Comparison of ENCODE assay signal across 18 mouse cellular contexts in the genomic region with DNA sequence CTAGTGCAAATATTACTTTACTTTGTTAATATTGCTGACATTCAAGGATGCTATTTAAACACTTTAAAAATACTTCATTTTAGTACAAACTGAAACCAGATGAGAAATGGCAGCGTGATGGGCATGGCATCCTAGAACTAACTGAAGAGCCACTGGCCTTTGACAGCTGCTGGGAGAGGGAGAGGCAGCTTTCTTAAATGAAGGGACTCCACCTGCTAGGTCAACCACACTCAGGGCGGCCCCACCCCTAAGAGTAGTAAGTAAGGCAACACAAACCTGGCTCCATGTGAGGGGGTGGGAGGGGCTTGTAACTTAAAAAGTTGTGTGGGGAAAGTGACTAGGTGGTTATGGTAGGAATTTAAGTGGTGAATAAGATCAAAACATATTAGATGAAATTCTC. TPM values are rescaled to one million over a fixed set of nuclear protein-coding genes. Genes with fewer than 3 reads are reported as not detected.
"Had no signal": no experiment of that assay in that cellular context is flagged by ENCODE, and none has a peak within 500 bp of the region (broad histone marks: within the 10 kb centered on the region; RNA-seq: fewer than 3 reads in every experiment).

No protein-coding gene starts in this region.

- H3K9ac ChIP-seq: limb, embryonic 12.5 days; liver, embryonic 13.5 days; liver, postnatal 0 days; lung, embryonic 15.5 days; neural tube, embryonic 13.5 days had no signal

- ATAC-seq: liver, postnatal 0 days; midbrain, embryonic 16.5 days had no signal

- H3K9me3 ChIP-seq: limb, embryonic 12.5 days; liver, embryonic 13.5 days; lung, embryonic 15.5 days; megakaryocyte, embryonic 14.5 days; neural tube, embryonic 13.5 days had no signal

- DNase-seq: kidney, adult 2 months; kidney, postnatal 25 days; layer of hippocampus, adult 9-11 months; layer of hippocampus, postnatal 36 days; liver; liver, embryonic 13.5 days; liver, postnatal 0 days; lung, postnatal 14 days; retina, postnatal 1 day; right cerebral cortex, postnatal 4 days; spleen, adult 18-20 months had no signal

- H3K36me3 ChIP-seq: limb, embryonic 12.5 days; liver, embryonic 13.5 days; lung, embryonic 15.5 days; neural tube, embryonic 13.5 days had no signal

- H3K4me1 ChIP-seq: liver, embryonic 13.5 days; neural tube, embryonic 13.5 days had no signal

- H3K27ac ChIP-seq: limb, embryonic 12.5 days; liver, embryonic 13.5 days; lung, embryonic 15.5 days; macrophage; neural tube, embryonic 13.5 days had no signal

- H3K27me3 ChIP-seq: limb, embryonic 12.5 days; liver, embryonic 13.5 days; lung, embryonic 15.5 days; megakaryocyte, embryonic 14.5 days; neural tube, embryonic 13.5 days had no signal

- H3K4me3 ChIP-seq: limb, embryonic 12.5 days; liver, embryonic 13.5 days; lung, embryonic 15.5 days; megakaryocyte, embryonic 14.5 days; neural tube, embryonic 13.5 days had no signal

- H3K4me2 ChIP-seq: limb, embryonic 12.5 days; liver, embryonic 13.5 days; lung, embryonic 15.5 days; midbrain, embryonic 11.5 days; neural tube, embryonic 13.5 days had no signal

RNA-seq across cellular contexts. Expression of a gene that starts 36.8 kb away (rescaled TPM):
- polyA plus RNA-seq: kidney, adult 2 months; midbrain, embryonic 11.5 days; midbrain, embryonic 16.5 days; neural tube, embryonic 13.5 days had no signal
